Mouse (Mus musculus): Measurements from ENCODE around the gene Ptpn1.

DNA sequence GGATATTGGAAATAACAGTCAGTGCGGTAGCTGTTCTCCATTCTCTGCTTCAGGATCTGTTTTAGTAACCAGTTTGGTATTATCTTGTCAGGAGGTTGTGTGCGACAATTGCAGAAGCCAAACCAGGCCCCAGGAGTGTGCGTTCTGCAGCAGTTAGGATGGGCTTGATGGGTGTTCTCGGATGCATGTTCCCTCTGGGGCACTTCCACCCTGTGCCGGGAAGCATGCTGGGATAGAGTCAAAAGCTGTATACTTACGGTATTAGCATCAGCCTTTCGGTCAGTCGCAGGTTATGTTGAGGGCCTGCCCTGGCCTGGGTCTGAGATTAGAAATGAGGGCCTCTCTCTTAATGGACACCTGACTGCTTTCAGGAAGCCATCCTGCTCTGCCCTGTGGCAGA, 28.7 kb downstream of the Ptpn1 start:
- TF ChIP-seq CTCF (IDR thresholded peaks at IDR 0.05; ENCODE audit: control insufficient read depth, insufficient read depth, low read length) (no peak), POLR2A (IDR thresholded peaks at IDR 0.05; ENCODE audit: borderline replicate concordance, control insufficient read depth, low read depth, low read length) (no peak)

All from bone marrow, adult 2 months (tissue).